Mouse (Mus musculus) cortical plate, adult 2 months (tissue): ENCODE measurements around the gene Celsr3.

ENCODE experiments used
- CTCF ChIP-seq: fragments of 200-500 bp; IDR thresholded peaks from 2 replicates; pipeline ENCODE4 v1.5.1; 2011; ENCODE audit warnings: mild to moderate bottlenecking, control low read depth, low read length; ENCODE audit not compliant: insufficient read depth; ENCODE audit errors: extremely low read depth
- POLR2A ChIP-seq: fragments of 200-500 bp; IDR thresholded peaks from 2 replicates; pipeline ENCODE4 v1.6.1; 2011; ENCODE audit warnings: mild to moderate bottlenecking, low read length, control low read depth; ENCODE audit not compliant: insufficient read depth; ENCODE audit errors: extremely low read depth

GRCm38 (mm10) chr9:108783548-108784463 lies 42.3 kb upstream of the Celsr3 start, which contains the start of gene Ip6k2:
- peak; percentile 71 for TF ChIP-seq POLR2A
- TF ChIP-seq CTCF = no peak
